Mouse (Mus musculus) B cell, adult 62 days (primary cell): ENCODE results near the gene Lamtor3. TPM values are rescaled to one million over a fixed set of nuclear protein-coding genes. Genes with fewer than 3 reads are reported as not detected.

Source experiments
- total RNA-seq: library from RNA; stranded (reverse); gene quantifications from 4 replicates; pipeline ENCODE4 v1.2.4, GENCODE M21; 2023

The Lamtor3 gene
- 61.5 to 73.0 TPM (median 70.7 TPM) in 4 replicates for total RNA-seq

GRCm38 (mm10) chr3:137918172-137918931, at the start of gene Lamtor3:
Lamtor3 (plus strand) TSS chr3:137918506.

Other genes starting within 250 kb of the Lamtor3 start
- not detected in 4 replicates for gene Gm21962, start 247.0 kb upstream of the Lamtor3 start, total RNA-seq
- 84.2 to 110 TPM (median 97.5 TPM) in 4 replicates for gene H2afz, start 54.0 kb upstream of the Lamtor3 start, total RNA-seq
- 2.8 to 5.8 TPM (median 3.6 TPM) in 4 replicates for gene Dnajb14, start 50.8 kb upstream of the Lamtor3 start, total RNA-seq
- 73.4 to 87.5 TPM (median 80.8 TPM) in 4 replicates for gene Dapp1, start 63.0 kb downstream of the Lamtor3 start, total RNA-seq
- gene 1110002E22Rik, start 146.5 kb downstream of the Lamtor3 start, total RNA-seq: not detected in 4 replicates
- not detected in 4 replicates for gene Gm5105, start 148.9 kb downstream of the Lamtor3 start, total RNA-seq
- gene Trmt10a, start 224.9 kb downstream of the Lamtor3 start, total RNA-seq: 7.1 to 11.6 TPM (median 10.3 TPM) in 4 replicates
- gene Mttp, start 226.5 kb downstream of the Lamtor3 start, total RNA-seq: 2.1 to 2.6 TPM (median 2.4 TPM) in 4 replicates